ENCODE assay signal across 8 mouse cellular contexts in genomic region chr4:107066252-107067124, GRCm38 (mm10). TPM values are rescaled to one million over a fixed set of nuclear protein-coding genes. Genes with fewer than 3 reads are reported as not detected.
A peak's percentile ranks its signal among the peaks of the same experiment; 100 is the strongest.
DNase-seq lines count a peak whose midpoint lies in the region; ATAC-seq and TF ChIP-seq lines count a peak whose summit lies in the region.

TSS of gene Mrpl37 (minus strand) at chr4:107066868.
TSS of gene Cyb5rl (plus strand) at chr4:107066988.

- peaks cover 24% of the 10 kb centered on the region for H3K36me3 ChIP-seq in kidney, embryonic 14.5 days (ENCODE audit: control insufficient read depth, insufficient read depth, low read length)
- peaks cover 34% of the 10 kb centered on the region for H3K36me3 ChIP-seq in limb, embryonic 15.5 days

- under 1% methylated on average over 60 of the region's 60 CpGs for WGBS in kidney, embryonic 14.5 days
- WGBS in limb, embryonic 15.5 days: under 1% methylated on average over 60 of the region's 60 CpGs

- no peak for TF ChIP-seq CTCF in bone marrow macrophage, adult 2 months (IDR thresholded peaks at IDR 0.05; ENCODE audit: low read depth, low read length)
- TF ChIP-seq CTCF in embryonic fibroblast, embryonic 13.5 days (IDR thresholded peaks at IDR 0.05; ENCODE audit: borderline replicate concordance, insufficient read depth, low read length): no peak

- 0 out of 2 replicates have a peak, but pooled peaks have one; percentile 66 for TF ChIP-seq POLR2A in bone marrow macrophage, adult 2 months (IDR thresholded peaks at IDR 0.05; ENCODE audit: borderline replicate concordance, low read depth, low read length)
- TF ChIP-seq POLR2A in embryonic fibroblast, embryonic 13.5 days (IDR thresholded peaks at IDR 0.05; ENCODE audit: low read depth, low read length): peak; percentile 84

- peak; percentile 96 for DNase-seq in A20 (ENCODE audit: low read depth, low spot score)
- DNase-seq in heart, adult 9 months (ENCODE audit: low spot score in 2 of 2): peak; percentile 97 to 98
- peak; percentile 88 to 93 for DNase-seq in monocyte, adult 2 months (ENCODE audit: low read depth in 1 of 2, low spot score in 2 of 2)
- peak; percentile 95 to 96 for DNase-seq in spleen, postnatal 36 days (ENCODE audit: low spot score in 2 of 2)

- H3K9me3 ChIP-seq in kidney, embryonic 14.5 days (ENCODE audit: control insufficient read depth, low read length): no peaks in the 10 kb centered on the region
- H3K9me3 ChIP-seq in limb, embryonic 15.5 days: no peaks in the 10 kb centered on the region

- H3K9ac ChIP-seq in kidney, embryonic 14.5 days (ENCODE audit: low read depth, low read length): peak within 1 kb of the TSS; percentile 88
- H3K9ac ChIP-seq in limb, embryonic 15.5 days: peak within 1 kb of the TSS; percentile 76

- peak; percentile 99 for ATAC-seq in kidney, embryonic 14.5 days (ENCODE audit: low FRiP score, low TSS enrichment)
- ATAC-seq in limb, embryonic 15.5 days (ENCODE audit: insufficient number of reproducible peaks, low FRiP score, low TSS enrichment, low read depth): peak; percentile 95

- peak within 1 kb of the TSS; percentile 86 for H3K4me3 ChIP-seq in bone marrow macrophage, adult 2 months (ENCODE audit: insufficient read depth, low read length)
- peak within 1 kb of the TSS; percentile 86 for H3K4me3 ChIP-seq in embryonic fibroblast, embryonic 13.5 days (ENCODE audit: insufficient read depth, low read length)
- peak within 1 kb of the TSS; percentile 95 for H3K4me3 ChIP-seq in kidney, embryonic 14.5 days (ENCODE audit: low read length)
- H3K4me3 ChIP-seq in limb, embryonic 15.5 days: peak within 1 kb of the TSS; percentile 86

- peaks cover 9% of the 10 kb centered on the region for H3K4me1 ChIP-seq in bone marrow macrophage, adult 2 months (ENCODE audit: control insufficient read depth, insufficient read depth, low read length)
- H3K4me1 ChIP-seq in embryonic fibroblast, embryonic 13.5 days (ENCODE audit: control insufficient read depth, insufficient read depth, low read length): 0 out of 2 replicates have a peak, but pooled peaks cover 2% of the 10 kb centered on the region
- H3K4me1 ChIP-seq in kidney, embryonic 14.5 days (ENCODE audit: control insufficient read depth, insufficient read depth, low read length): peaks cover 6% of the 10 kb centered on the region
- H3K4me1 ChIP-seq in limb, embryonic 15.5 days: peaks cover 19% of the 10 kb centered on the region

- peak within 1 kb of the TSS; percentile 87 for H3K4me2 ChIP-seq in kidney, embryonic 14.5 days (replicated peaks; ENCODE audit: low read depth, low read length)
- H3K4me2 ChIP-seq in limb, embryonic 15.5 days: peak within 1 kb of the TSS; percentile 96

- no peak within 1 kb of the TSS for H3K27ac ChIP-seq in bone marrow macrophage, adult 2 months (ENCODE audit: insufficient read depth, low read depth, low read length)
- H3K27ac ChIP-seq in embryonic fibroblast, embryonic 13.5 days (ENCODE audit: insufficient read depth, low read length): no peak within 1 kb of the TSS
- peak within 1 kb of the TSS; percentile 76; the same call in 1 of the 2 replicates for H3K27ac ChIP-seq in kidney, embryonic 14.5 days (ENCODE audit: low read depth, low read length)
- H3K27ac ChIP-seq in limb, embryonic 15.5 days: peak within 1 kb of the TSS; percentile 74

- no peaks in the 10 kb centered on the region for H3K27me3 ChIP-seq in kidney, embryonic 14.5 days (ENCODE audit: control insufficient read depth, insufficient read depth, low read length)
- H3K27me3 ChIP-seq in limb, embryonic 15.5 days: no peaks in the 10 kb centered on the region

RNA-seq across cellular contexts. Expression of gene Mrpl37, which starts in this region (rescaled TPM):
- 41.4 and 58.9 TPM in 2 replicates for polyA plus RNA-seq in bone marrow macrophage, adult 2 months (2012; ENCODE audit: insufficient read depth, insufficient read length, missing spikeins)
- polyA plus RNA-seq in embryonic fibroblast, embryonic 13.5 days (2011; ENCODE audit: insufficient read length, low read depth, missing spikeins): 48.4 and 50.6 TPM in 2 replicates
- 108 and 125 TPM in 2 replicates for polyA plus RNA-seq in kidney, embryonic 14.5 days (2014; fragmentation: Nextera tagmentation; extraction: Ambion mirVana)
- 87.8 and 88.3 TPM in 2 replicates for polyA plus RNA-seq in limb, embryonic 15.5 days (2015; fragmentation: Nextera tagmentation; extraction: Ambion mirVana)

RNA-seq across cellular contexts. Expression of gene Cyb5rl, which starts in this region (rescaled TPM):
- 5.7 and 7.0 TPM in 2 replicates for polyA plus RNA-seq in bone marrow macrophage, adult 2 months (2012; ENCODE audit: insufficient read depth, insufficient read length, missing spikeins)
- 5.5 and 6.3 TPM in 2 replicates for polyA plus RNA-seq in embryonic fibroblast, embryonic 13.5 days (2011; ENCODE audit: insufficient read length, low read depth, missing spikeins)
- polyA plus RNA-seq in kidney, embryonic 14.5 days (2014; fragmentation: Nextera tagmentation; extraction: Ambion mirVana): 5.5 and 7.7 TPM in 2 replicates
- 8.0 and 8.4 TPM in 2 replicates for polyA plus RNA-seq in limb, embryonic 15.5 days (2015; fragmentation: Nextera tagmentation; extraction: Ambion mirVana)

Comparison
In these comparisons a context has a peak if more than half of its experiments do, and no peak if none do; other contexts are left out.
1. H3K27ac ChIP-seq: peak in kidney, embryonic 14.5 days (single experiment) and limb, embryonic 15.5 days (single experiment); none in bone marrow macrophage, adult 2 months (single experiment) and embryonic fibroblast, embryonic 13.5 days (single experiment).
2. Peak in every context shown above with its lines, with median percentiles within 50 percentile points of each other: DNase-seq and H3K4me3 ChIP-seq.